Mouse (Mus musculus) frontal cortex, postnatal 36 days (tissue): ENCODE results near the gene Itga2b.

Source experiments
- DNase-seq, 2 experiments: peaks; one replicate each; pipeline ENCODE4 v3.0.0; 2022; ENCODE audit warnings: low spot score in 2 of 2

Gene Itga2b

GRCm38 (mm10) chr11:102460541-102460940 is 9.4 kb downstream of the Itga2b start:
- DNase-seq: no peak

DNA sequence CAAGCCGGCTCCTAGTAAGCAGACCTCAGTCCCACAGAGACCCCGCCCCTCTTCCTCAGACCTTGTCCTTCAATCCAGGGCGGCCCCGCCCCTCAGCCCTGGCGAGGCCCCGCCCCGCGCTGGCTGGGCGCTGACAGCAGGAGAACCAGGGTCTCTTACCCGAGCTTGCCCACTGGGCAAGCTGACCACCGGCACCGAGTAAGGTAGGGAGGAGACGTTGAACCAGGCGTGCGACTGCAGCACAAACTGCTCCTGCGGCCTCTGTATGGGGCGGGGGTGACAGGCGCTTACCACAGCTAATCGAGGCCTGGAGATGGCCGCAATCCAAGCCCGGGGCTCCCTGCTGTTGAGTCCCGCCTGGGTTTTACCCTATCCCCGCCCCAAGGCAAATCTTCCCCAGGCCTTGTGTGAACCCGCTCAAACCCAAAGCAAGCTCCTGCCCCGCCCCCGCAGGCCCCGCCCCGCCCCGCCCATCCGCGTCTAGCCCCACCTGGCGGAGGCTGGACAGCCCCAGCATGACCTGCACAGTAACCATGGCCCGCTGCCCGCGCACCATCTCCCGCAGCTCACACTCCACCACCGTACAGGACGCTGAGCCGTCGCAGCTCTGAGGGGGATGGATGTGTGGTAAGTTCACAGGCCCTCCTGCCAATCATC is 14.1 kb downstream of the Itga2b start:
- peak; percentile 38 to 46 for DNase-seq

- DNase-seq: no peak
Measured at GRCm38 (mm10) chr11:102453131-102453530, 16.8 kb downstream of the Itga2b start.

DNA sequence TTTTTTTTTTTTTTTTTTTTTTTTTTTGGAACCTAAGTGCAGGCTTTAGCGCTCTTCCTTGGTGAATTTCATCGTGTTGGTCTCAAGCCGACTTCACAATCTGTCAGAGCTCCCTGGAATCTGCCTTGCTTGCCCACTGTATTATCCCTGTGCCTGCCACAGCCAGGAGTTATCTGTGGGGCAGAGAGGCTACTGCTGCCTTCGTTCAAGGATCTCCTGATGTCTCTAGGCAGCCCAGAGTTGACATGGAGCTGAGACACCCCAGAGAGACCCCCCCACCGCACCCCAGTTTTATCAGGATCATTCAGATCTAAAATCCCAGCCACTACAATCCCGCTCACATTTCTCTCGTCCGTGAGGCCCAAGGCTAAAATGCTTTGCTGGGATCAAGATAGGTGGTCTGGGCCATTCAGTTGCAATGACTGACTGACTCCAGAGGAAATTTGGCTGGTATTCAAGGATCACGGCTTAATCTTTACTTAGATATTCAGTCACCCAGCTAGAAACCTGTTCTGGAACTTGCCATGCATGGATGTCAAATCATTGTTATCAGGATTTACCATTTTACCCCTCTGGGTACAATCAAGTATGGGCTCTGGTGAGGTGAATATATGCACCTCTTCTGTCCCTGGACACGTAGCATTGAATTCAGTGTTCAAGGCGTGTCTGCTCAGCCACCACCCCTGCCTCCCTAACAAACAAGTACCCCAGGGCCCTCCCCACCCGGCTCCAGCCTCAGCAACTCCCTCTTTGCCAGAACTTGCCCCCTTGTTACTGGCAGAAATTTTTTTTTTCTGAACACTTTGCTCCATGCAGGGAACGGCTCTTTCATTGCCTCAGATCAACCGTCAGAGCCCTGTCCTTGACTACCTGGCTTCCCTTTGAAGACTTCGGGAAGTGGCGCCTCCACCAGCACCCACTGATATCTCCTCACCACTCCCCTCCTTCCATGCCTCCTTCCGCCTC is 20.6 kb downstream of the Itga2b start:
- peak in 1 of 2 experiments; percentile 54 for DNase-seq

- DNase-seq: peak; percentile 51 to 65
Measured at GRCm38 (mm10) chr11:102448327-102448726, 21.6 kb downstream of the Itga2b start.

DNA sequence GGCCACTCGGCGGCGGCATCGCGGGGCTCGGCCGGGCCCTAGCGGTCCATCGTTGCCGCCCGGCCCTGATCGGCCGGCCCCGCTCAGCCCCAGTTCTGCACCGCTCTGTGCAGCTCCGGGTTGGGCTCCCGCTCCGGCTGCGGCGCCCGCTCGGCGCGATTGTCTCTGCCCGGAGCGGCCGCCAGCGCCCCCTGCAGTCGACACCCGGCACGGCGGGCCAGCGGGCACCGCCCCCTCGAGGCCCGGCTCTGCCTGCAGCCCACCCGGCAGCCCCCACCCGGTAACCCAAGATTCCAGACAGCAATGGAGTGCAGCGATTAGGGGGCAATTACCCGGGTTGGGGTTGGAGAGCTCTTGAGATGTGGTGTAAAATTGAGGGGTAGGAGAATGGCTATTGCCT is 22.4 kb downstream of the Itga2b start, which contains the start of gene Fam171a2:
Gene Fam171a2 (minus strand): TSS at position 186 of the 400 bp plus-strand sequence.
- peak; percentile 77 to 84 for DNase-seq

DNA sequence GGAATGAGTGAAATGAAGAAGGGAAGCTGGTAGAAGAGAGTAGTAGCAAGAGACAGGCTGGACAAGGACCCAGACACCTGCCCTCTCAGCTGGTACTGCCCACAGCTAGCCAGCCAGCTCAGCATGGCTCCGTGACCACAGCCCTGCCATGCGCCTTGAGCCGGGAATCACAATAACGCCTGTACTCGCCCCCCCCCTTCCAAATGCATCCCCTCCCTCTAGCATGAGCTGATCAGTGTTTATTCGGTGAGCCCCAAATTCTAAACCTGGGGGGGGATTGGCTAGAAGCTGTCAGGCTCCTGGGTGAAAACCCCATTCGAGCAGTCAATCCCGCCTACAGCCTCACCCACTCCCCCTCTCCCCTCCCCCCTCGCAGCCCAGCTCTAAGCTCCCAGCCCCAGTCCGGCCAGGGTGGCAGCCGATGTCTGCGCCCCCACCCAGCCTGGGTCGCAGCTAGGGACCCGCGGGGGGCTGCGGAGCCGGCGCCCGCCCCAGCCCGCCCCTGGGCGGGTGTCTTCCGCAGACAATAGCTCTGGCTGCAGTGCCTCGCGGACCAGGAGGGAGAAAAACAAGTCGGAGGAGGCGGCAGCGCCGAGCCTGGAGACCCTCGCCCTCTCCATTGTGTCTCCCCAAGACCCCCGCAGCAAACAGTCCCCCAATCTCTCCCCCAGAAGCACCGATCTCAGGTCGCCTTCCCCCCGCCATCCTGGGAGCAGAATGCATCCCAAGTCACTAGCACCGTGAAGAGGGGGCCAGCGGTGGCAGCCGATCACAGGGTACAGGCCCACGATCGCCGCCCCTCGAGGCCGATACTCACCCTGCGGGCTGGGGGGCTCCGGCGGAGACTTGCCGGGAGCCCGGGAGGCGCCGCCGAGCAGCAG is 23.1 kb downstream of the Itga2b start:
- peak in 1 of 2 experiments; percentile 39 for DNase-seq

GRCm38 (mm10) chr11:102445891-102446361 is 24.0 kb downstream of the Itga2b start:
- no peak for DNase-seq

- peak; percentile 45 to 57 for DNase-seq
Measured at GRCm38 (mm10) chr11:102445264-102445890, 24.5 kb downstream of the Itga2b start.

DNA sequence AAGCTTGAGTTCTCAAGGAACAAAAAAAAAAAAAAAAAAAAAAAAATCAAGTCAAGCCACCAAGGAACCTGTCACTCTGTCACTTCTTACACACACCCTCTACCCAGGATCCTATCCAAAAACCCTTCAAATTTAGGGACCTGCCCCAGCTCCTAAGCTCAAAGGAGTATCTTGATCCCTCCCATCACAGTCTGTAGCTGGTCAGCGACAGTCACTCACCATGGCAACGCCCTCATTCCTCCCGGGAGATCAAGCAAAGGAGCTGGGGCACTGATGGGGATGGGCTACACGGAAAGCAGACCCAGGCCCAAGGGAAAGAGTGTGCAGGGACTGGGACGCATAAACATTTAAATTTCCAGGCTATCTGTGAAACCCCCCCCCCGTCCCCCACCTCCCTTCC is 25.1 kb downstream of the Itga2b start:
- no peak for DNase-seq

- DNase-seq: no peak
Measured at GRCm38 (mm10) chr11:102444321-102444720, 25.6 kb downstream of the Itga2b start.

GRCm38 (mm10) chr11:102443740-102444139 is 26.2 kb downstream of the Itga2b start:
- no peak for DNase-seq

DNA sequence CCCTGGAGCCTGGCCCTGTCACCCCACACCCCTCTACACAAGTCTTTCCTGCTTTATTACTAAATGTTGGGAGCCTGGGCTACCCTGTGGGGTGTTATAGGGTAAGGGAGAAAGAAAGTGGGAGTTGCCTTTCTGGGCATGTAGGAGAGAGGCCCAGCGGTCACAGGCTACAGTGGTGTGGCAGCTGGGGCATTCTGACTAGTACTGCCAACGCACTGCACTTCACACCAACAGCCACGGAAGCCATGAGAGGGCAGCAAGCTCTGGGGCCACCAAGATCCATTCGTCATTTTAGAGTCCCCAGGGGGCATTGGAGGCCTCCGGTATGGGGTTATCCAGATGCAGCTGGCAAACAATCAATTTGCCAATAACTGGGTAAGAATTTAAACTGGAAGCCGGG is 27.8 kb downstream of the Itga2b start:
- DNase-seq: no peak

DNA sequence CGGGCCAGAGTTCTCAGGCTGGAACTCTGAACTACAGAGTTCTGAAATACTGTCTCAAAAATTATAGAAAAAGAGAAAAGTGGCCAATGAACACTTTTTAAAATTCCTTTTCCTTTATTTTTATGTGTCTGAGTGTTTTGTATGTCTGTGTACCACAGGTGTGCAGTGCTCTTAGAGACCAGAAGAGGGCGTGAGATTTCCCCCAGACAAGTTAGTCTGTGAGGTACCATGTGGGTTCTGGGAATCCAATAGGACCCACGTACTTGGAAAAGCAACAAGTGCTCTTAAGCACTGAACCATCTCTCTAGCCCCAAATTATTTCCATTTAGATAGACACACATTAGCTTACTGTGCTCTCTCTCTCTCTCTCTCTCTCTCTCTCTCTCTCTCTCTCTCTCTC is 28.5 kb downstream of the Itga2b start:
- DNase-seq: no peak

GRCm38 (mm10) chr11:102440255-102440654 is 29.7 kb downstream of the Itga2b start:
- DNase-seq: no peak

DNA sequence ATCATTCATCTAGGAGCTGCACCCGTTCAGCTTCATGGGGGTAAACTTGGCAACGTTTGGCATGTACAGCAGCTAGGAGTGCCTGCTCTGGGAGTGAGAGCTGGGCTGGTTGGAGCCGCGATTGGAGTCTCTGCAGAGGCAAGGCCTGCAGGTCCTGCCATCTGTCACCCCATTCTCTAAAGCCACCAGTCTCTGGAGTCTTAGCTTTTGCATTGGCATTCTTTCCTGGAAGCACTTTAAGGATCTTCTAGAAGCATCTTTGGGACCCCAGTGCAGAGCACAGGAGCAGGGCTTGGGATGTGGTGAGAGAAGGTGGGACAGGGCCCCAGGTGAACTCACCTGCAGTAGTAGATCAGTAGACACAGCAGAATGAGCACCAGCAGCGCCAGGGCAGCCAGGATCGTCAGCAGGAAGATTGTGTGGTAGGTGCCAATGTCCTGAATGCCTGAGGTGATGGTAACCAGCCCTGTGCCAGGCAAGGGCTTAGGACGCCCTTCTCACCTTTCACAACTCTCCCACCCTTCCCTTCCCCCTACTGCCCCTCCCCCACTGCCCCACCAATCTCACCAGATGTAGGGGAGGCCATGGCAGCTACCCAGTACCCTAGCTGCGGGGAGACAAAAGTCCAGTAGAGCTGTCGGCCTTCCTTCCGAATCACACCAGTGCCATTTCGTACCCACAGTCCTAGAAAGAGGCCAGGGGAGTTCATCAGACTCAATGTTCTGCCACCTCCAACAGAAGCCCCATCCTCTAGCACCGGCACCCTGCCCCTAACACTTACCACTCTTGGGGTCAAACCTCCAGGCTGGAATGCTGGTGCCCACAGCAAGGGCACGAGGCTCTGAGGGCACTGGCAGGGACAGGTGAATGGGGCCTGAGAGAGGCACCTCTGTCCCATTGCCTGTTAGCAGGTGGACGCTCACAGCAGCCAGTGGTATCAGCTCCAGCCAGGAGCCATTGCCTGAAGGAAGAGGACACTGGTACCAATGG is 30.5 kb downstream of the Itga2b start:
- DNase-seq: no peak

GRCm38 (mm10) chr11:102438212-102439092 is 31.5 kb downstream of the Itga2b start:
- DNase-seq: peak; percentile 80 to 81

DNA sequence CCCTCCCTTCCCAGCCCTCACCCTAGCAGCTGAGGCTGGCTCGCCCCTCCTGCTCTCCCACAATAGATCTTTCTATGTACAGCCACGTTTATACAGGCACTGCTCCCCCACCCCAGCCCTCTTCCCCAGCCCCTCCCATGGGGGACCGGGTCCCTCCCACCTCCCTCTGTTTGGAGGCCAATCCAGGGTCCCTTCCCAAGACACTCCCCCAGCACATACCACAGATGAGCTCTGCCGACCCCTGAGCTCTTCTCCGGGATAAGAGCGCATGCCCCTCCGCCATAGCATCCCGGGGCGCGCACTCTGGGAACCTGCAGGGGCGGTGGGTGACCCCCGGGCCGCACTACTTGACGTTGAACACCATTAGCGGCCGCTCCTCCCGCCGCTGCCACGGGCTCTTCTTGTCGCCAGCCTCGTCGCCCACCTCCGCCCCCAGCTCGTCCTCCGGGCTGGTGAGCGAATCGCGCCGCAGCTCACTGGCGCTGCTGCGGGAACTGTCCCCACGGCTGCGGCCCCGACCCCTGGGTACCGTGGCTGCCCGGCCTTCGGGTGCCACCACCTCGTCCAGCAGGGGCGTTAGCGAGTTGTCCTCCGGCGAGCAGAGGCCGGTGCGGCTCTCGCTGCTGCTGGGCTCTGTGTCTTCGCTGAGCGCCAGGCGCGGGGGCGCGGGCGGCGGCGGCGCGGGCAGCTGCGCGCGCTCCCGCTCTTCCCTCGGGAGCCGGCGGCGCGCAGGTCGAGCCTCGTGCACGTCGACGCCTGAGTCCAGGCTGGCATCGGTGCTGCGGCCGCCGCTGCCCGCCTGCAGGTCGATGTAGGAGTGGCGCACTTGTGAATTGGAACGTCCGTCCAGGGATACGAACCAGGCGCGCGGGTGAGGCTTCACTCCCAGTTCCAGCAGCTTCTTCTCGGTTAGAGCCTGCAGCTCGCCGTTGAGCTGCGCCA is 32.5 kb downstream of the Itga2b start:
- peak; percentile 72 to 75 for DNase-seq
